Mouse (Mus musculus): Measurements from ENCODE around the gene Smoc1. TPM values are rescaled to one million over a fixed set of nuclear protein-coding genes. Genes with fewer than 3 reads are reported as not detected.

The Smoc1 gene
- polyA plus RNA-seq, 1 experiment from 2014 or later: 6.0 TPM

- H3K27ac ChIP-seq: no peak overlapping the region
- H3K9ac ChIP-seq: no peak overlapping the region
- H3K27me3 ChIP-seq: no peaks in the 10 kb centered on the region
- H3K4me2 ChIP-seq: no peak overlapping the region
- no peaks in the 10 kb centered on the region for H3K9me3 ChIP-seq (replicated peaks)
- H3K4me1 ChIP-seq (replicated peaks): no peaks in the 10 kb centered on the region; the same call in 1 of the 2 replicates
- DNase-seq (no peak), ATAC-seq (ENCODE audit: low read depth) (no peak)
- H3K4me3 ChIP-seq (replicated peaks): no peak overlapping the region
- H3K36me3 ChIP-seq: no peaks in the 10 kb centered on the region
- WGBS (ENCODE audit: insufficient replicate concordance): 48% methylated on average over 4 of the region's 4 CpGs
Measured at GRCm38 (mm10) chr12:81133055-81133665, 106.6 kb downstream of the Smoc1 start.

GRCm38 (mm10) chr12:81138217-81138616 is 111.6 kb downstream of the Smoc1 start:
- H3K36me3 ChIP-seq: no peaks in the 10 kb centered on the region
- no peak overlapping the region for H3K4me3 ChIP-seq (replicated peaks)
- no peak overlapping the region for H3K9ac ChIP-seq
- ATAC-seq (ENCODE audit: low read depth) (no peak), DNase-seq (no peak)
- no peak overlapping the region for H3K27ac ChIP-seq
- H3K4me2 ChIP-seq: no peak overlapping the region
- no peaks in the 10 kb centered on the region for H3K27me3 ChIP-seq
- no peaks in the 10 kb centered on the region for H3K9me3 ChIP-seq (replicated peaks)
- H3K4me1 ChIP-seq (replicated peaks): peaks cover 8% of the 10 kb centered on the region; the same call in 1 of the 2 replicates
- 59% methylated on average over 6 of the region's 6 CpGs for WGBS (ENCODE audit: insufficient replicate concordance)

- no peaks in the 10 kb centered on the region for H3K9me3 ChIP-seq (replicated peaks)
- no peak overlapping the region for H3K27ac ChIP-seq
- no peak overlapping the region for H3K9ac ChIP-seq
- no peaks in the 10 kb centered on the region for H3K36me3 ChIP-seq
- no peak for DNase-seq
- 71% methylated on average over 6 of the region's 6 CpGs for WGBS (ENCODE audit: insufficient replicate concordance)
- ATAC-seq (ENCODE audit: low read depth): no peak
- no peaks in the 10 kb centered on the region for H3K27me3 ChIP-seq
- H3K4me1 ChIP-seq (replicated peaks): peaks cover 8% of the 10 kb centered on the region; the same call in 1 of the 2 replicates
- H3K4me3 ChIP-seq (replicated peaks): no peak overlapping the region
- H3K4me2 ChIP-seq: no peak overlapping the region
Measured at GRCm38 (mm10) chr12:81139463-81139862, 112.9 kb downstream of the Smoc1 start.

- H3K9ac ChIP-seq: no peak overlapping the region
- no peak for ATAC-seq (ENCODE audit: low read depth)
- no peak for DNase-seq
- no peaks in the 10 kb centered on the region for H3K9me3 ChIP-seq (replicated peaks)
- WGBS (ENCODE audit: insufficient replicate concordance): 53% methylated on average over 9 of the region's 9 CpGs
- H3K4me1 ChIP-seq (replicated peaks): peaks cover 8% of the 10 kb centered on the region
- H3K36me3 ChIP-seq: no peaks in the 10 kb centered on the region
- no peak overlapping the region for H3K4me2 ChIP-seq
- H3K27ac ChIP-seq: no peak overlapping the region
- H3K27me3 ChIP-seq: no peaks in the 10 kb centered on the region
- no peak overlapping the region for H3K4me3 ChIP-seq (replicated peaks)
Measured at GRCm38 (mm10) chr12:81140594-81141328, 114.2 kb downstream of the Smoc1 start.

GRCm38 (mm10) chr12:81141329-81141711 is 114.7 kb downstream of the Smoc1 start:
- no peak overlapping the region for H3K4me2 ChIP-seq
- no peak for ATAC-seq (ENCODE audit: low read depth)
- H3K9me3 ChIP-seq (replicated peaks): no peaks in the 10 kb centered on the region
- H3K9ac ChIP-seq: no peak overlapping the region
- WGBS (ENCODE audit: insufficient replicate concordance): 60% methylated on average over 7 of the region's 7 CpGs
- no peak overlapping the region for H3K4me3 ChIP-seq (replicated peaks)
- H3K4me1 ChIP-seq (replicated peaks): peaks cover 10% of the 10 kb centered on the region
- H3K36me3 ChIP-seq: no peaks in the 10 kb centered on the region
- no peak for DNase-seq
- H3K27me3 ChIP-seq: no peaks in the 10 kb centered on the region
- H3K27ac ChIP-seq: no peak overlapping the region

- ATAC-seq (ENCODE audit: low read depth): no peak
- no peak overlapping the region for H3K4me3 ChIP-seq (replicated peaks)
- no peak overlapping the region for H3K9ac ChIP-seq
- WGBS (ENCODE audit: insufficient replicate concordance): 59% methylated on average over 3 of the region's 3 CpGs
- no peak for DNase-seq
- H3K4me2 ChIP-seq: no peak overlapping the region
- H3K36me3 ChIP-seq: no peaks in the 10 kb centered on the region
- H3K27me3 ChIP-seq: no peaks in the 10 kb centered on the region
- no peak overlapping the region for H3K27ac ChIP-seq
- peaks cover 11% of the 10 kb centered on the region for H3K4me1 ChIP-seq (replicated peaks)
- H3K9me3 ChIP-seq (replicated peaks): no peaks in the 10 kb centered on the region
Measured at GRCm38 (mm10) chr12:81142231-81142630, 115.6 kb downstream of the Smoc1 start.

- Histone ChIP-seq H3K4me1 (replicated peaks) (peaks cover 11% of the 10 kb centered on the region), H3K9me3 (replicated peaks) (no peaks in the 10 kb centered on the region), H3K27ac (no peak overlapping the region), H3K4me3 (replicated peaks) (no peak overlapping the region), H3K27me3 (no peaks in the 10 kb centered on the region), H3K36me3 (no peaks in the 10 kb centered on the region), H3K4me2 (no peak overlapping the region), H3K9ac (no peak overlapping the region)
- DNase-seq (no peak), ATAC-seq (ENCODE audit: low read depth) (no peak)
- WGBS (ENCODE audit: insufficient replicate concordance): 30% methylated on average over 10 of the region's 10 CpGs
Measured at GRCm38 (mm10) chr12:81144201-81144600, 117.6 kb downstream of the Smoc1 start.

- H3K4me1 ChIP-seq (replicated peaks): peaks cover 3% of the 10 kb centered on the region
- no peaks in the 10 kb centered on the region for H3K36me3 ChIP-seq
- DNase-seq (no peak), ATAC-seq (ENCODE audit: low read depth) (no peak)
- no peak overlapping the region for H3K4me3 ChIP-seq (replicated peaks)
- no peaks in the 10 kb centered on the region for H3K27me3 ChIP-seq
- H3K4me2 ChIP-seq: no peak overlapping the region
- no peak overlapping the region for H3K9ac ChIP-seq
- WGBS (ENCODE audit: insufficient replicate concordance): 67% methylated on average over 10 of the region's 10 CpGs
- no peaks in the 10 kb centered on the region for H3K9me3 ChIP-seq (replicated peaks)
- H3K27ac ChIP-seq: no peak overlapping the region
Measured at GRCm38 (mm10) chr12:81146417-81147180, 120.0 kb downstream of the Smoc1 start.

- Histone ChIP-seq H3K27me3 (no peaks in the 10 kb centered on the region), H3K4me1 (replicated peaks) (peaks cover 3% of the 10 kb centered on the region; the same call in 1 of the 2 replicates)
- 72% methylated on average over 6 of the region's 6 CpGs for WGBS (ENCODE audit: insufficient replicate concordance)
Measured at GRCm38 (mm10) chr12:81147956-81148355, 121.3 kb downstream of the Smoc1 start.

GRCm38 (mm10) chr12:81150917-81151316 is 124.3 kb downstream of the Smoc1 start:
- Histone ChIP-seq H3K9ac (no peak overlapping the region), H3K36me3 (no peaks in the 10 kb centered on the region), H3K4me2 (no peak overlapping the region), H3K9me3 (replicated peaks) (no peaks in the 10 kb centered on the region), H3K27ac (no peak overlapping the region), H3K4me3 (replicated peaks) (no peak overlapping the region), H3K27me3 (no peaks in the 10 kb centered on the region), H3K4me1 (replicated peaks) (0 out of 2 replicates have a peak, but pooled peaks cover 3% of the 10 kb centered on the region)
- 59% methylated on average over 5 of the region's 5 CpGs for WGBS (ENCODE audit: insufficient replicate concordance)
- ATAC-seq (ENCODE audit: low read depth) (no peak), DNase-seq (no peak)

More at GRCm38 (mm10) chr12:81147956-81148355, 121.3 kb downstream of the Smoc1 start:
- no peaks in the 10 kb centered on the region for H3K36me3 ChIP-seq
- H3K9ac ChIP-seq: no peak overlapping the region
- H3K4me2 ChIP-seq: no peak overlapping the region
- no peaks in the 10 kb centered on the region for H3K9me3 ChIP-seq (replicated peaks)
- no peak overlapping the region for H3K27ac ChIP-seq
- ATAC-seq (ENCODE audit: low read depth) (no peak), DNase-seq (no peak)
- no peak overlapping the region for H3K4me3 ChIP-seq (replicated peaks)

GRCm38 (mm10) chr12:81152082-81152481 is 125.5 kb downstream of the Smoc1 start:
- no peak for DNase-seq
- WGBS (ENCODE audit: insufficient replicate concordance): 47% methylated on average over 2 of the region's 2 CpGs
- no peak overlapping the region for H3K27ac ChIP-seq
- ATAC-seq (ENCODE audit: low read depth): no peak
- H3K4me2 ChIP-seq: no peak overlapping the region
- no peak overlapping the region for H3K9ac ChIP-seq
- no peaks in the 10 kb centered on the region for H3K4me1 ChIP-seq (replicated peaks)
- no peak overlapping the region for H3K4me3 ChIP-seq (replicated peaks)
- H3K27me3 ChIP-seq: no peaks in the 10 kb centered on the region
- H3K36me3 ChIP-seq: no peaks in the 10 kb centered on the region
- H3K9me3 ChIP-seq (replicated peaks): no peaks in the 10 kb centered on the region
